Mouse (Mus musculus) lung, postnatal 0 days (tissue): ENCODE measurements around the gene Depdc5. TPM values are rescaled to one million over a fixed set of nuclear protein-coding genes. Genes with fewer than 3 reads are reported as not detected.

Experiments
- ATAC-seq: fragments of 200-750 bp; cut with Nextera tagmentation; 2 replicates; pipeline ENCODE4 v1.8.0; 2017; ENCODE audit warnings: moderate library complexity
- DNase-seq: peaks from one replicate; pipeline ENCODE4 v3.0.0-alpha.2; 2016; ENCODE audit warnings: low spot score
- H3K27ac ChIP-seq: fragments of 300-500 bp; sonication (generic); 2 replicates; pipeline ENCODE4 v1.5.1; 2014; ENCODE audit warnings: antibody characterized with exemption, mild to moderate bottlenecking, low read length, mixed read lengths
- H3K27me3 ChIP-seq: fragments of 300-500 bp; sonication (generic); replicated peaks from 2 replicates; pipeline ENCODE4 v1.6.1; 2014; ENCODE audit warnings: low read length, mixed read lengths; ENCODE audit not compliant: insufficient read depth
- H3K36me3 ChIP-seq: fragments of 300-500 bp; sonication (generic); 2 replicates; pipeline ENCODE4 v1.6.1; 2014; ENCODE audit warnings: low read length, mixed read lengths; ENCODE audit not compliant: insufficient read depth
- H3K4me1 ChIP-seq: fragments of 300-500 bp; sonication (generic); 2 replicates; pipeline ENCODE4 v1.6.1; 2014; ENCODE audit warnings: antibody characterized with exemption, low read depth, low read length, mixed read lengths; ENCODE audit not compliant: insufficient read depth
- H3K4me2 ChIP-seq: fragments of 300-500 bp; sonication (generic); replicated peaks from 2 replicates; pipeline ENCODE4 v1.6.1; 2014; ENCODE audit warnings: low read depth, mild to moderate bottlenecking, low read length, moderate library complexity, mixed read lengths
- H3K4me3 ChIP-seq: fragments of 300-500 bp; sonication (generic); 2 replicates; pipeline ENCODE4 v1.5.1; 2014; ENCODE audit warnings: low read depth, low read length
- H3K9ac ChIP-seq: fragments of 300-500 bp; sonication (generic); replicated peaks from 2 replicates; pipeline ENCODE4 v1.6.1; 2014; ENCODE audit warnings: low read depth, mild to moderate bottlenecking
- H3K9me3 ChIP-seq: fragments of 300-500 bp; sonication (generic); 2 replicates; pipeline ENCODE4 v1.6.1; 2016; ENCODE audit warnings: low read length, mixed read lengths
- CTCF ChIP-seq: IDR thresholded peaks from 2 replicates; pipeline ENCODE4 v1.5.1; 2016; ENCODE audit warnings: antibody characterized with exemption, mild to moderate bottlenecking
- EP300 ChIP-seq: IDR thresholded peaks from 2 replicates; pipeline ENCODE4 v1.6.1; 2016; ENCODE audit warnings: antibody characterized with exemption, mild to moderate bottlenecking, control low read depth
- WGBS: fragments of 180-500 bp; shearing (Covaris S2); extraction: QIAGEN DNeasy Blood & Tissue Kit; methylation state at CpG from one replicate; pipeline ENCODE4 v1.1.7; 2014; 5-methylcytosine and 5-hydroxymethylcytosine counted together
- polyA plus RNA-seq: library from polyadenylated mRNA; unstranded; fragments of >200 nt; fragmentation: Nextera tagmentation; extraction: Ambion mirVana; gene quantifications from 2 replicates; pipeline ENCODE4 v1.2.1, GENCODE M21; 2015

Depdc5 gene
- polyA plus RNA-seq, 1 experiment from 2014 or later = 7.3 TPM

DNA sequence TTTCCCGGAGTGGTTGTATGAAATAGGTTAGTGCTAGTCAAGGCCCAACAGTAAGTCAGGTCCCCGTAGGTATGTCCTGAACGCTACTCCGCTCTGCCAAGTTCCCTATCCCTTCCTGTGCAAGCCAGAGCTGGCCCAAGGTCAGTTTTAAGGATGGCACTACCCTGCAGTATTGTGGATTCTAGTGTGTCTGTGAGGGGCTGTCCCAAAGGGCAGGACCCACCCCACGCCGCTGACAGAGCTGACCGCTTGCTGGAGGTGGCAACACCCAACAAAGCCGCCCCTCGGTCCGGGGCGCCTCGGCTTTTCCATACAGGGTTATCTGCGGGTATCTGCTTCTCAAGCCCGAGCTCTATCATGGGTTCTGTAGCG is 154.7 kb downstream of the Depdc5 start:
- Histone ChIP-seq H3K4me2 (peak overlapping the region; percentile 86), H3K4me1 (peaks cover 10% of the 10 kb centered on the region; the same call in 1 of the 2 replicates), H3K27ac (peak overlapping the region; percentile 97), H3K9ac (peak overlapping the region; percentile 84), H3K9me3 (no peaks in the 10 kb centered on the region), H3K4me3 (peak overlapping the region; percentile 83), H3K36me3 (no peaks in the 10 kb centered on the region), H3K27me3 (no peaks in the 10 kb centered on the region)
- TF ChIP-seq CTCF (no peak), EP300 (no peak)
- peak; percentile 43 for ATAC-seq
- WGBS = 7% methylated on average over 15 of the region's 15 CpGs
- peak; percentile 57 for DNase-seq

DNA sequence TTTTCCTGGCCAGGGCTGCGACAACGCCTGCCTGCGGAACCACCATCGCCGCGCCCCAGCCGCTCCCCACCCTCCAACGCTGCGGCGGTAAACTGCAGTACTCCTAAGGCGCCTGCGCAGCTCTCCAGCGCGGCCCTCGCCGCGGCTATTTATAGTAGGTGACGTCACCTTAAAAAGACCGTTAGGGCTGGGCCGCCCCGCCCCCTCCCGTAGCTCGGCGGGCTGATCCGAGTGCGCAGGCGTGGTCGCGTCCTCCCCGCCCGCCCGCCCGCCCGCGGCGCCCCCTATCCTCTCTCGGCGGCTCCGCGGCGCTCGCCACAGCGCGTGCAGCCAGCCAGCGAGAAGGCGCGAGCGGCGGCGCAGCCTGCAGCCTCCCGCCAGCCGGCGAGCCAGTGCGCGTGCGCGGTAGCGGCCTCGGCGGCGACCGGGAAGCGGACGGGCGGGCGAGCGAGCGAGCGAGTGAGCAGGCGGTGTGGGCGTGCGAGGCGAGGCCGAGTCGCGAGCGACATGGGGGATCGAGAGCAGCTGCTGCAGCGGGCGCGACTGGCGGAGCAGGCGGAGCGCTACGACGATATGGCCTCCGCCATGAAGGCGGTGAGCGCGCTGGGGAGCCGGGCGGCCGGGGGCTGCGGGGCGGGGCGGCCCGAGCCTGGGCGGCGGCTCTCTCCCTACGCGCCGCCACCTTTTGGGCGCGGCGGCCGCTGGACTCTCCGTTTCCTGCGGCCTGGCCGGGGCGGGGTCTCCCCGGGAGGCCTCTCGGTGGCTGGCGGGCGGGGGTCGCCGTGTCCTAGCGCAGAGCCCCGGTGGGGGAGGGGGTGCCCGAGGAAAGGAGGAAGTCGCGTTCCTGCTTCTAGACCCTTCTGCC is 155.3 kb downstream of the Depdc5 start, which contains the start of gene Ywhah:
Ywhah (plus strand) TSS at position 256 of the 865 bp plus-strand sequence.
- Histone ChIP-seq H3K4me3 (peak within 1 kb of the TSS; percentile 83), H3K27ac (peak within 1 kb of the TSS; percentile 97), H3K4me2 (peak within 1 kb of the TSS; percentile 86), H3K4me1 (peaks cover 10% of the 10 kb centered on the region; the same call in 1 of the 2 replicates), H3K27me3 (no peaks in the 10 kb centered on the region), H3K9me3 (no peaks in the 10 kb centered on the region), H3K9ac (peak within 1 kb of the TSS; percentile 84), H3K36me3 (no peaks in the 10 kb centered on the region)
- under 1% methylated on average over 62 of the region's 121 CpGs for WGBS
- ATAC-seq (peak; percentile 96), DNase-seq (peak; percentile 99)
- TF ChIP-seq CTCF = peak; percentile 52
- peak; percentile 52; the same call in 1 of the 2 replicates for TF ChIP-seq EP300

DNA sequence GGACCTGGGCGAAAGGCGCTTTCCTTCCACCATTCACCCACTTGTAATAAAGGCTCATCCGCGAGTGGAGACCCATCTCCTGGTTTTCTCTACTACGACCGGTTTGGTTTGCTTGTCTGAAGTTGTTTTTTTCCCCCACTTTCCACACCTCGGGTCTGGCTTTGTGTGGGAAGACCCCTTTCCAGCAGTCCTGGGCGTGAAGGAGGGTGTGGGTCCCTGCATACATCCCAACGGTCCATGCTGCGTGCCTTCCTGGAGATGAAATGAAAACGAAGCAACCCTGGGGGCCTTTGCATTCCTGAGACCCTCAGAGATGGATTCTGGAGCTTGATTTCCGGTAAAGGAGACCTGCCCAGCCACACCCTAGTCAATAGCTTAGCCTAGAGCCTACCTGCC is 155.9 kb downstream of the Depdc5 start:
- Histone ChIP-seq H3K4me3 (peak overlapping the region; percentile 83), H3K9me3 (no peaks in the 10 kb centered on the region), H3K27ac (peak overlapping the region; percentile 97), H3K36me3 (no peaks in the 10 kb centered on the region), H3K4me2 (peak overlapping the region; percentile 86), H3K9ac (peak overlapping the region; percentile 84), H3K4me1 (peaks cover 14% of the 10 kb centered on the region; the same call in 1 of the 2 replicates), H3K27me3 (no peaks in the 10 kb centered on the region)
- ATAC-seq (no peak), DNase-seq (peak; percentile 32)
- TF ChIP-seq EP300 = no peak
- no peak for TF ChIP-seq CTCF
- 2% methylated on average over 10 of the region's 12 CpGs for WGBS

DNA sequence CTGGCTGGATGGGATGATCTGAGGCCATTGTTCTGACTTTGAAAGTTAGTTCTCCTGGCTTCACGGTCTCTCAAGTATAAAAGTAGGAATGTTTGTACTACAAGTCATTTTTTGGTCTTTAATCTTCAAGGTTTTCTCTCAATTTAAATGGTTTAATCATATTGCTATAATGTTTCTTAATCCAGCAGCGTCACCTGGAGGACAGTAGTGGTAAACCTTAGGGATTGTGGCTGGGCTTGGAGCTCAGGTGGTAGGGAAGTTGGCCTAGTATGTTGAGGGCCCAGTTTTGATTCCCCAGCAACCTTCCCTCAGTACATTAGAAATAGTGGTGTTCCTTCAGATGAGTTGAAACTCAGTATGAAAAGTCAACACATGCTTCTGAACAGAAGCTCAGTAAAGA is 158.1 kb downstream of the Depdc5 start:
- peak; percentile 63 for TF ChIP-seq CTCF
- TF ChIP-seq EP300 = no peak
- Histone ChIP-seq H3K4me3 (no peak overlapping the region), H3K27me3 (no peaks in the 10 kb centered on the region), H3K4me2 (no peak overlapping the region), H3K9ac (no peak overlapping the region), H3K36me3 (no peaks in the 10 kb centered on the region), H3K9me3 (no peaks in the 10 kb centered on the region), H3K27ac (no peak overlapping the region), H3K4me1 (peaks cover 14% of the 10 kb centered on the region; the same call in 1 of the 2 replicates)
- ATAC-seq = no peak
- 72% methylated on average over 2 of the region's 2 CpGs for WGBS
- DNase-seq = peak; percentile 29

DNA sequence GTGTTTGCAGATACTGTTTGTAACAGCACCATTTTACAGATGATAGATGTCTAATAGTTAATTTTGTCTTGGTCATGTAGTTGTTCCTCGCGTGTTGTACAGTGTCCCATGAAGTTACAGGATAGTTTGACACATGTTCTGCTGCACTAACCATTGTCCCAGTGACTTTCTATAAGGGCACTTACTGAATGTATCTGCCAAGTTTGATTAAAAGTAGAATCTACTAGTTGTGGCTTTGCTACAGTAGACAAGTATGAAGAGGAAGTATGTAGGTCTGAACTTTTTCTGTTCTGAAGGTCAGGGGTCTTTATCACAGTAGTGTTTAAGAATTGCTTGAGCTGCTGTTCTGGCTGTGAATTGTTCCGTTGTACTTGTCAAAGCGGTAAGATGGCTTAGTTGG is 159.8 kb downstream of the Depdc5 start:
- Histone ChIP-seq H3K4me2 (no peak overlapping the region), H3K4me3 (no peak overlapping the region), H3K27me3 (no peaks in the 10 kb centered on the region), H3K9ac (0 out of 2 replicates have a peak overlapping the region, but pooled peaks have one; percentile 16), H3K9me3 (no peaks in the 10 kb centered on the region), H3K27ac (no peak overlapping the region), H3K36me3 (0 out of 2 replicates have a peak, but pooled peaks cover 2% of the 10 kb centered on the region), H3K4me1 (peaks cover 7% of the 10 kb centered on the region; the same call in 1 of the 2 replicates)
- WGBS = 85% methylated on average over 4 of the region's 4 CpGs
- TF ChIP-seq CTCF = no peak
- TF ChIP-seq EP300 = no peak
- no peak for ATAC-seq
- DNase-seq = no peak

DNA sequence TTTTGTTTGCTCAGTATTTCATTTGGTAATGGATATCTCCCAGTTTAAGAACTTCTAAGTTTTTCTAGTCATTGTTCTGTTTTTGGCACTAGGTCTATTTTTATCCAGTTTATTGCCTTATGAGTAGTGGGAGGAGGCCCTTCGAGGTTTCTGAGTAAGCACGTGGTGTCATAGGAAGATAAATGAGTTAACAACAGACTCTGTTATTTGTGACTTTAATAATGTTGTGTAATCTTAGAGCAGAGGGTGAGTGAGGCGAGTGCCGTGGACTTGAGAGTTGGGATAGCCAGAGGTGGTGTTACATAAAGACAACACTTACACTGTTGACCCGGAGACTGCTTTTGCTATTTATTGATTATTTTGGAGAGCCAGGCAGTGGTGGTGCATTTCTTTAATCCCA is 161.0 kb downstream of the Depdc5 start:
- Histone ChIP-seq H3K36me3 (0 out of 2 replicates have a peak, but pooled peaks cover 2% of the 10 kb centered on the region), H3K27me3 (no peaks in the 10 kb centered on the region), H3K4me1 (peaks cover 7% of the 10 kb centered on the region; the same call in 1 of the 2 replicates), H3K4me2 (no peak overlapping the region), H3K9ac (no peak overlapping the region), H3K27ac (no peak overlapping the region), H3K9me3 (no peaks in the 10 kb centered on the region), H3K4me3 (no peak overlapping the region)
- peak; percentile 86 for DNase-seq
- no peak for TF ChIP-seq CTCF
- no peak for TF ChIP-seq EP300
- ATAC-seq = peak; percentile 57
- 35% methylated on average over 5 of the region's 5 CpGs for WGBS
